Mouse (Mus musculus) E14TG2a.4 (cell line): Measurements from ENCODE around the gene Ccdc114.

ENCODE experiments used
- CTCF ChIP-seq: conservative IDR thresholded peaks from 2 replicates; pipeline ENCODE4 v1.5.1; 2014; ENCODE audit warnings: low read length
- NANOG ChIP-seq: IDR thresholded peaks from 2 replicates; pipeline ENCODE4 v1.6.1; 2014; ENCODE audit warnings: borderline replicate concordance, low read length, mixed read lengths
- POU5F1 ChIP-seq: IDR thresholded peaks from 2 replicates; pipeline ENCODE4 v1.6.1; 2014; ENCODE audit warnings: low read length, borderline replicate concordance

DNA sequence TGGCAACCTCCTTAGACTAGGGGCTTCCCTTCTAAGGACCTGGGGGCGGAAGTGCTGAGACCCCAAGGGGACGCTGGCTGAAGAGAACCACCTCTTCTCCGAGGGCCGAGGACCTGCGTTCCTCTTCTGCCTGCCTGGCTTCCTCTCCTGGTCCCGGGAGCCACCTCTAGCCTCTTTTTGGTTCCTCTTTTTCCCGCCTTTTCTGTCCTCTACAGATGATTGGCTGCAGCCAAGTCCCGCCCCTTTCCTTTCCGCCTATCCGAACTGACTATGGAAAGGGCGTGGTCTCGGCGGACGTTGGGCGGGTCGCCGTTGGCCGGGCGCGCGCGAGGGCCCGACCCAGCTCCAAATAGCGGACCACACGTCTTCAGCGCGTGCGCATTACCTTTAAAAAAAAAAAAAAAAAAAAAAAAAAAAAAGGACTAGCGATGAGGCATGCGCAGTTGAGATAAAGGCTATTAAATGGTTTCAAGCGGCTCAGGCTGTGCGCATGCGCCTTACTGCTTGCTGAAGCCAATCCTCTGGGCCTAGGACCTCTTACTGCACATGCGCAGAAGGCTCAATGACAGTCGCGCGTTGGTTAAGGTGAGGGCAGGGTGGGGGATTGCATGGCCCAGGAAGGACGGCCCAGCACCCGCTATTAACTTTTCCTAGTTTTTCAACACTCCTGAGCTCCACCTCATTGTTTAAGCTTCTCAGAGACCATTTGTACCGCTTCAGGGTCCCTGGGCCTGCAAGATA is 27.2 kb upstream of the Ccdc114 start, which contains the start of the genes Syngr4 and Tmem143:
- TF ChIP-seq NANOG (no peak), CTCF (no peak), POU5F1 (no peak)
